Mouse (Mus musculus) adrenal gland, adult 10 weeks (tissue): ENCODE results near the gene Rangrf. TPM values are rescaled to one million over a fixed set of nuclear protein-coding genes. Genes with fewer than 3 reads are reported as not detected.

Source experiments
- polyA plus RNA-seq: library from polyadenylated mRNA; stranded (reverse); fragments of 350-450 nt; fragmentation: Illumina TruSeq; extraction: RNeasy Lipid Tissue Mini Kit (QIAGEN cat#74804); gene quantifications from one replicate; pipeline ENCODE4 v1.2.3, GENCODE M21; 2014; ENCODE audit warnings: low read depth, low replicate concordance

Gene Rangrf
- polyA plus RNA-seq, result 6.2 TPM

DNA sequence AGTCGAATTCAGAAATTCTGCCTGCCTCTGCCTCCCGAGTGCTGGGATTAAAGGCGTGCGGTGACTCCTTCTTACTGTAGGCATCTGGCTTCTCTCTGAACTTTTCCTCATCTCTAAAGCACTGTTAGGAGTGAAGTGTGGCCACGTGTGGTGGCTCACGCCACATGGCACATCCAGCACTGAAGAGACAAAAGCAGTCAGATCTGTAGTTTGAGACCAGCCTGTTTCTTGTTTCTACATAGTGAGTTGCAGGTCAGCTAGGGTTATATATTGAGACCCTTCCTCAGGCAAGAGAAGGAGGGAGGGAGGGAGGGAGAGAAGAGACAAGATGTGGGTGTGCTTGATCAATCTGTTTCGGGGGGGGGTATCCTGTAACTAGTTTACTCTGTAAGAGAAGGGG lies at the start of gene Rangrf:
TSS of gene Rangrf (minus strand) at position 101 of the 400 bp plus-strand sequence.

DNA sequence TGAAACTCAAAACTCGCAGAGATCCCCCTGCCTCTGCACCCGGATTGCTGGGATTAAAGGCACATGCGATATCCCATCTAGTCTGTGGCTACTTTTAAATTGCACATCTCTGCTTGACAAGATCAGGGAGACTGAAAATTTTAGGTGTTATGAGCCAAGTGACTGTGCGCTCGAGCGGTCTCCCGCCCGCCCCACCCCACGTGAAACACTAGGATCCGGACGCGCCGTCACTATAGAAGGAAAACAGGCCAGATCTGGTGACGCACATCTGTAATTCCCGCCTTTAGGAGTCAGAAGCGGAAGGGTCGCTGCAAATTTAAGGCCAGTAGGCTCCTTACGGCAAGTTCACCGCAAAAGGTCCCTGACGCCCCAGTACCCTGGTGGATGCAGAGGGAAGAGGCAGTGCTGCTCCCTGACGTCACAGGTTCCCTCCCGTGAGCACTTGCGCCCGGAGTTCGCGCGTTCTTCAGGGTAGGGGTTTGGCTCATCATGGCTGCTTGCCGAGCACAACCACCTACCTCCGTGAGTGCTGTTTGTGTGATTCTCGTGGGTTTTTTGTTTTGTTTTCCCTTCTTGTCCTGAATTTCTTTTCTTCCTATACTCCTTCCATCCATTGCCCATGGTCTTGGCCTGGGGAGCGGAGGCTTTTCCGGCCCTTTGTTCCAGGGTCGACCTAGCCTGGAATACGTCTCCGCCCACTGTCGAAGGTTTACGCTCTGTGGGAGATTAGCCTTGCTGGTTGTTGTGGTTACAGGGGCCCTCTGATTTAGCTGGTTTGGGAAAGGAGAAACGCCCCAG lies 40.9 kb upstream of the Rangrf start, which contains the start of gene Ctc1:
TSS of gene Ctc1 (plus strand) at position 268 of the 798 bp plus-strand sequence.

DNA sequence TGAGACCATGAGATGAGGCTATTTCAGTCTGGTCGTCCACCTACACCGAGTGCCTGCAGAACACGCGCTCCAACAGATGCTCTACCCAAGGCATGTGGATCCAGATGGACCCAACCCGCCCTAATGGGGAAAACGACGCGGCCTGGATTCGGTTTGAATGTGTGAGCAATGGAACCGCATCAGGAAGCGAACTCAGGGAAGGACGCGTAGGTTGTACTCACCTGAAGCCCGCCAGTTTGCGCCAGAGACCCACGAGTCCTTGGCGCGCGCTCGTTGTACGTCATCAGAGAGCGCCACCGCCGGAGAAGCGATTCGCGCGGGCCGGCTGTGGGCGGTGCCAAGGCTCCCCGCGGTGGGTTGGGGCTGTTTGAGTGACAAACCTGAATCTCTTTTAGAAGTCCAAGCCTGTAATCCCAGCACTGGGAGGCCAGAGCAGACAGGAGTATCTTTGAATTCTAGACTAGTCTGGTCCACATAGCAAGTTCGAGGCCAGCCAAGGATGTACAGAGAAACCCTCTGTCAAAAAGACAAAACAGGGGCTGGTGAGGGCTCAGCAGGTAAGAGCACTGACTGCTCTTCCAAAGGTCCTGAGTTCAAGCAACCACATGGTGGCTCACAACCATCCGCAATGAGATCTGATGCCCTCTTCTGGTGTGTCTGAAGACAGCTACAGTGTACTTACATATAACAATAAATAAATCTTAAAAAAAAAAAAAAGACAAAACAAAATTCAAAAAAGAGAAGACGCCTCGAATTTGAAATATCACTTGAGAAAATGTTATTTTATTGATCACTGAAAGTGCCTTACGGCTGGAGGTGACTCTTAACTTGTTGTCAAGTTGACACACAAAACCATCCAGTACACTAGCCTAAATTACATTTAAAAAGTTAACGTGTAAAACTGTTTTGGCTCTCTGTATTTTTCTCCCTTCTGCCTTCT lies 33.5 kb upstream of the Rangrf start, which contains the start of gene Pfas:
TSS of gene Pfas (minus strand) at position 279 of the 940 bp plus-strand sequence.

DNA sequence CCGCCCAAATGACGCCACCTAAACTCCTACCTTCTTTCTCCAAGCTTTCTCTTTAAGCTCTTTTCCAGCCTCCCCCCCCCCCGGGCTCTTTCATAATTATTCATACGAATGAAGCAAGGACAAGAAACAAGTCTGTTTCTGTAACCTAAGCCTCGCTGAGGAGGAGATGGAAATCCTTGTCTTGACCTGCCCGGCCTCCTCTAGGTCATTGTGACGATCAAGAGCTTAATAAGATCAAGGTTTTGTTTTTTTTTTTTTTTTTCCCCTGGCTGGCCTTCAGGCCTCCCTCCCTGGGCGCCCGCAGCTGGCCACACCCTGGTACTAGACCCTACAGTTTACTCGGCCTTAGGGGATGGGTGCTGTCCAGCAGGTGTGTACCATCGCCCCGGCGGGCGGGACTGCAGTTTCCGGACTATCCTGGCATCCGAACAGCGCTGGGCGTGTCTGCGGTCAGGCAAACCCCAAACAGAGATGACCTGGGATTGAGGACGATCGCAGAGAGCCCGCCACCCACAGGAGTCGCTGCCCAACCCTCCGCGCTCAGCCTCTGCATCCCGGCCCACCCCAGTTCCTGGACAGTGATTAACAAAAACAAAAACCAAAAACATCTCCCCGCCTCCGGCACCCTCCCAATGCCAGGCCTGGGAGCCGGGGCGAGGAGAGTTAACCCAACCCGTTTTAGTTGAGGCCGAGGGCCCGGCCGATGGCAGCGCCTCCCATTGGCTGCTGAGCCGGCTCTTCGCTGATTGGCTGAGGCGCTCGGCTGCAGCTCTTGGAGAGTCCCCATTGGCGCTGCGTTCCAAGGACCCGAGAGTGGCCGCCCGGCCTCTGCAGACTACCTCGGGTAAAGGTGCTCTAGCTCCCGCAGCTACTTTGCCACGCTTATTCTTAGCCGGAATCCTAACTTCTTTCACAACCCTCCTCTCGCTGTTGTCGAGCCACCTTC lies 7.4 kb downstream of the Rangrf start, which contains the start of gene Slc25a35:
TSS of gene Slc25a35 (plus strand) at position 795 of the 946 bp plus-strand sequence.

DNA sequence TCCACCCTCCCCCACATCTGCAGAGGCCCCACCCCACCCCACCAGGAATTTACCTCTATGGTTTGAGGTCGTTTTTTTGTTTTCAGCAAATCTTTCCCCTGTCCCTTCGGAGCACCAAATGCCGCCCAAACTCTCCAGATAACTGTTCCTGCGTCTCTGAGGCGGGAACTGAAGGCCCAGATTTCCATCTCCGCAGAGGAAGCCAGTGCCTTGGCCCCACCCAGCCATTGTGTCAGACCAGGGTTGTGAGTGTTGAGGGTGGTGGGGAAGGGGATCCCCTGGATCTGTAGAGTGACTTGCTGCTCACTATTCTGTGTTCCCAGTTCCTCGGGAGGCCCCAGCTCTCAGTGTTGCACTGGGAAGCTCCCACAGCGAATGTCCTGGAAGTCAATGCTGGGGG lies 17.7 kb downstream of the Rangrf start, which contains the start of gene Arhgef15:
TSS of gene Arhgef15 (minus strand) at position 173 of the 400 bp plus-strand sequence.

DNA sequence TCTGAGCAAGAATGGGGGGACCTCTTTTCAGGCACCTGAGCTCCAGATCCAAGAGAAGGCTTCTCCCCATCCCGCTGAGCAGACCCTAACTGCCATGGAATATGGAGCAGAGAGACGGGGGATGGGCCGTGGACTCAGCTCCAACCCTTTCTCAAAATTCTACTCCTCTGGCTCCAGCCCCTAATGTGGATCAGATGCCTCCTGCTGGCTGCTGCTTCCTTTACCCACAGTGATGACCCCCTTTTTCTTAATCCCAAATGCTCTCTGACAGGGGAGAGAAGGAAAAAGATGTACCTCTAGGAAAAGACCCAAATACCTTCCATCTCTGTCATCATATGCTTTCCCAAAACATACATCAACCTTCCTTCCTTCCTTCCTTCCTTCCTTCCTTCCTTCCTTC lies 48.0 kb downstream of the Rangrf start, which contains the start of gene Odf4:
TSS of gene Odf4 (minus strand) at position 101 of the 400 bp plus-strand sequence.

Other genes starting within 250 kb of the Rangrf start
- gene Ndel1, start 103.3 kb downstream of the Rangrf start, polyA plus RNA-seq, result 142 TPM
- gene Rnf222, start 86.6 kb downstream of the Rangrf start, polyA plus RNA-seq, result not detected
- gene Rpl26, start 73.6 kb downstream of the Rangrf start, polyA plus RNA-seq, result 139 TPM
- not detected for gene Odf4, start 48.1 kb downstream of the Rangrf start, polyA plus RNA-seq
- 6.4 TPM for gene Arhgef15, start 17.7 kb downstream of the Rangrf start, polyA plus RNA-seq
- gene Slc25a35, start 7.1 kb downstream of the Rangrf start, polyA plus RNA-seq, result 28.6 TPM
- 8.0 TPM for gene Pfas, start 33.3 kb upstream of the Rangrf start, polyA plus RNA-seq
- 7.3 TPM for gene Ctc1, start 40.7 kb upstream of the Rangrf start, polyA plus RNA-seq
- 1.4 TPM for gene Aurkb, start 70.5 kb upstream of the Rangrf start, polyA plus RNA-seq
- gene Borcs6, start 84.5 kb upstream of the Rangrf start, polyA plus RNA-seq, result 5.8 TPM
- 4.5 TPM for gene Tmem107, start 95.6 kb upstream of the Rangrf start, polyA plus RNA-seq
- 120 TPM for gene Vamp2, start 113.3 kb upstream of the Rangrf start, polyA plus RNA-seq
- gene Per1, start 120.0 kb upstream of the Rangrf start, polyA plus RNA-seq, result 0.58 TPM
- gene Hes7, start 145.2 kb upstream of the Rangrf start, polyA plus RNA-seq, result not detected
- gene 9130213A22Rik, start 147.4 kb upstream of the Rangrf start, polyA plus RNA-seq, result not detected
- 0.17 TPM for gene Aloxe3, start 150.7 kb upstream of the Rangrf start, polyA plus RNA-seq
- not detected for gene Alox12b, start 181.8 kb upstream of the Rangrf start, polyA plus RNA-seq
- gene Alox8, start 222.7 kb upstream of the Rangrf start, polyA plus RNA-seq, result not detected